Mouse (Mus musculus) kidney, postnatal 0 days (tissue): ENCODE measurements around the gene Eif2ak1. TPM values are rescaled to one million over a fixed set of nuclear protein-coding genes. Genes with fewer than 3 reads are reported as not detected.
A peak's percentile ranks its signal among the peaks of the same experiment; 100 is the strongest.

Source experiments
- ATAC-seq: fragments of 200-750 bp; cut with Nextera tagmentation; replicated peaks from 2 replicates; pipeline ENCODE4 v1.8.0; 2017; ENCODE audit warnings: low read depth, moderate number of reproducible peaks, moderate TSS enrichment, moderate library complexity; ENCODE audit not compliant: low FRiP score
- DNase-seq: peaks from one replicate; pipeline ENCODE4 v3.0.0-alpha.2; 2016; ENCODE audit warnings: low spot score
- H3K27ac ChIP-seq: fragments of 300-500 bp; sonication (generic); 2 replicates; pipeline ENCODE4 v1.5.1; 2014; ENCODE audit warnings: mild to moderate bottlenecking
- H3K27me3 ChIP-seq: fragments of 300-500 bp; sonication (generic); 2 replicates; pipeline ENCODE4 v1.6.1; 2014; ENCODE audit warnings: low read length, mixed read lengths; ENCODE audit not compliant: insufficient read depth
- H3K36me3 ChIP-seq: fragments of 300-500 bp; sonication (generic); 2 replicates; pipeline ENCODE4 v1.6.1; 2014; ENCODE audit warnings: low read length, mixed read lengths; ENCODE audit not compliant: insufficient read depth
- H3K4me1 ChIP-seq: fragments of 300-500 bp; sonication (generic); replicated peaks from 2 replicates; pipeline ENCODE4 v1.6.1; 2014; ENCODE audit warnings: antibody characterized with exemption, low read length, mixed read lengths; ENCODE audit not compliant: insufficient read depth
- H3K4me2 ChIP-seq: fragments of 300-500 bp; sonication (generic); 2 replicates; pipeline ENCODE4 v1.6.1; 2014; ENCODE audit warnings: mild to moderate bottlenecking, low read length, moderate library complexity, mixed read lengths
- H3K4me3 ChIP-seq: fragments of 300-500 bp; sonication (generic); replicated peaks from 2 replicates; pipeline ENCODE4 v1.5.1; 2014; ENCODE audit warnings: low read depth, low read length
- H3K9ac ChIP-seq: fragments of 300-500 bp; sonication (generic); 2 replicates; pipeline ENCODE4 v1.6.1; 2014; ENCODE audit warnings: low read depth, low read length
- H3K9me3 ChIP-seq: fragments of 300-500 bp; sonication (generic); replicated peaks from 2 replicates; pipeline ENCODE4 v1.6.1; 2016; ENCODE audit warnings: low read length, inconsistent platforms, mixed read lengths
- CTCF ChIP-seq: IDR thresholded peaks from 2 replicates; pipeline ENCODE4 v1.5.1; 2016; ENCODE audit warnings: antibody characterized with exemption, low read depth, mild to moderate bottlenecking, moderate library complexity
- WGBS: fragments of 180-500 bp; shearing (Covaris S2); extraction: QIAGEN DNeasy Blood & Tissue Kit; methylation state at CpG from one replicate; pipeline ENCODE4 v1.1.7; 2014; 5-methylcytosine and 5-hydroxymethylcytosine counted together
- polyA plus RNA-seq: library from polyadenylated mRNA; unstranded; fragments of >200 nt; fragmentation: Nextera tagmentation; extraction: Ambion mirVana; gene quantifications from 2 replicates; pipeline ENCODE4 v1.2.1, GENCODE M21; 2015

The Eif2ak1 gene
- polyA plus RNA-seq, 1 experiment from 2014 or later, result 32.4 TPM

DNA sequence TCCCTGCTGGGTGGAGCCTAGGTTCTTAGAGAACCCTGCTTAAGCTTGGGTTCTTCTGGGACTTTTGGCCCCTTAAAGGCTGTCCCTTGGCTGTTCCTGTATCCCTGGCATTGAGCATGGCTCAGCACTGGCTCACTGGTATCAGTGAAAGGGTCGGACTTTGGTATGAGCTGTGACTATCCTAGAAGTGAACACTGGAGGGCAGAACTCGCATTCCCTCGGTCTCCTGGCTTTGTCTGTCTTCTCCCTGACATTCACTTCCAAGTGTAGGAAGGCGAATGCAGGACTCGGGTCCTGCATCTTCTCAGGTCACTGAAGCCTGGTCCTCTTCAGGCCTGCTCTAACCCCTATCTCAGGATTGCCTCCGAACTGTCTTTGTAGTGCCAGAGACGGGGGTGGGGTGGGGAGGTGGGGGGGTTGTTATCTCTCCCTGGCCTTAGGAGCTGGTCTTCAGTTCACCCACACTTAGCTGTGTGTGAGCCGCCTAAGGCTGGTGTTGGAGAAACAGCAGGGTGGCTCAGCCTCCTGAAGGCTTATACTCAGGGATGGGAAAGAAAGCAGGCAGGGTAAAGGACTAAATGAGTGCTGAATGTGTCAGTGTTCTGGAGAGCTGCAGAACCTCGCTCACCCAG lies 74.8 kb downstream of the Eif2ak1 start:
- ATAC-seq, result no peak
- no peak for DNase-seq
- peak; percentile 48; the same call in 1 of the 2 replicates for TF ChIP-seq CTCF
- Histone ChIP-seq H3K4me1 (no peaks in the 10 kb centered on the region), H3K27me3 (no peaks in the 10 kb centered on the region), H3K4me3 (no peak overlapping the region), H3K27ac (no peak overlapping the region), H3K36me3 (peaks cover 40% of the 10 kb centered on the region), H3K9ac (no peak overlapping the region), H3K4me2 (no peak overlapping the region), H3K9me3 (no peaks in the 10 kb centered on the region)
- WGBS, result 76% methylated on average over 9 of the region's 9 CpGs

GRCm38 (mm10) chr5:143893396-143893795 lies 75.8 kb downstream of the Eif2ak1 start:
- no peak overlapping the region for H3K4me2 ChIP-seq
- no peaks in the 10 kb centered on the region for H3K27me3 ChIP-seq
- no peaks in the 10 kb centered on the region for H3K9me3 ChIP-seq
- DNase-seq (no peak), ATAC-seq (no peak)
- no peak overlapping the region for H3K9ac ChIP-seq
- no peaks in the 10 kb centered on the region for H3K4me1 ChIP-seq
- H3K36me3 ChIP-seq, result peaks cover 44% of the 10 kb centered on the region
- WGBS, result 53% methylated on average over 5 of the region's 5 CpGs
- no peak overlapping the region for H3K4me3 ChIP-seq
- no peak overlapping the region for H3K27ac ChIP-seq
- no peak for TF ChIP-seq CTCF

- H3K27ac ChIP-seq, result no peak within 1 kb of the TSS
- no peak for ATAC-seq
These were observed 80.2 kb downstream of the Eif2ak1 start, which contains the start of gene Ankrd61 for GRCm38 (mm10) chr5:143897635-143898330. TSS of gene Ankrd61 (minus strand) at chr5:143897685.

DNA sequence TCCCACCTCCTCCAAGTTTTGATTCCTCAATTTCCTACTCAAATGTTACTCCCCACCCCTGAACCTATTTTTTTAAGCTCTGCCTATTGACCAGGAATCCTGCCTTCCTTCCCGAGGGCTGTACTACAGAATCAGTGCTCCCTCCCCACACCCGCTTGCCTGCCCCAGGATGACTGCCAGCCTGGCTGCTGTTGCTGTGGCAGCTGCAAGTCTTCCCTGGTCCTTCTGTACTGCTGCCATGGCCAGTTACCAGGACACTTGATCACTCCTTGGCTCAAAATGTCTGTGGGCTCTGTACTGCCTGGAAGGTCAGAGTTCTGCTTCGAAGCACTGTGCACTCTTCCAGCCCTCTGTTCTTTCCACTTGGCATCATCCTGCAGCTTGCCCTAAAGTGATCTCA lies 84.5 kb downstream of the Eif2ak1 start:
- Histone ChIP-seq H3K9ac (no peak overlapping the region), H3K9me3 (no peaks in the 10 kb centered on the region), H3K27me3 (no peaks in the 10 kb centered on the region), H3K4me1 (no peaks in the 10 kb centered on the region), H3K4me3 (no peak overlapping the region), H3K27ac (no peak overlapping the region; the same call in 1 of the 2 replicates), H3K4me2 (no peak overlapping the region), H3K36me3 (peaks cover 63% of the 10 kb centered on the region)
- no peak for DNase-seq
- TF ChIP-seq CTCF, result no peak
- 64% methylated on average over 3 of the region's 3 CpGs for WGBS
- no peak for ATAC-seq

More at GRCm38 (mm10) chr5:143897635-143898330, 80.2 kb downstream of the Eif2ak1 start, which contains the start of gene Ankrd61:
- no peak within 1 kb of the TSS for H3K9ac ChIP-seq
- no peak within 1 kb of the TSS for H3K4me2 ChIP-seq
- WGBS, result 84% methylated on average over 14 of the region's 14 CpGs
- no peaks in the 10 kb centered on the region for H3K4me1 ChIP-seq
- H3K36me3 ChIP-seq, result peaks cover 46% of the 10 kb centered on the region
- DNase-seq, result no peak
- H3K27me3 ChIP-seq, result no peaks in the 10 kb centered on the region
- H3K4me3 ChIP-seq, result no peak within 1 kb of the TSS
- H3K9me3 ChIP-seq, result no peaks in the 10 kb centered on the region
- no peak for TF ChIP-seq CTCF

GRCm38 (mm10) chr5:143903813-143904212 lies 86.2 kb downstream of the Eif2ak1 start:
- H3K4me2 ChIP-seq, result no peak overlapping the region
- TF ChIP-seq CTCF, result no peak
- 86% methylated on average over 4 of the region's 4 CpGs for WGBS
- peaks cover 49% of the 10 kb centered on the region for H3K36me3 ChIP-seq
- H3K27me3 ChIP-seq, result no peaks in the 10 kb centered on the region
- H3K9me3 ChIP-seq, result no peaks in the 10 kb centered on the region
- no peak overlapping the region for H3K27ac ChIP-seq
- ATAC-seq (no peak), DNase-seq (no peak)
- no peak overlapping the region for H3K4me3 ChIP-seq
- H3K9ac ChIP-seq, result no peak overlapping the region
- no peaks in the 10 kb centered on the region for H3K4me1 ChIP-seq

DNA sequence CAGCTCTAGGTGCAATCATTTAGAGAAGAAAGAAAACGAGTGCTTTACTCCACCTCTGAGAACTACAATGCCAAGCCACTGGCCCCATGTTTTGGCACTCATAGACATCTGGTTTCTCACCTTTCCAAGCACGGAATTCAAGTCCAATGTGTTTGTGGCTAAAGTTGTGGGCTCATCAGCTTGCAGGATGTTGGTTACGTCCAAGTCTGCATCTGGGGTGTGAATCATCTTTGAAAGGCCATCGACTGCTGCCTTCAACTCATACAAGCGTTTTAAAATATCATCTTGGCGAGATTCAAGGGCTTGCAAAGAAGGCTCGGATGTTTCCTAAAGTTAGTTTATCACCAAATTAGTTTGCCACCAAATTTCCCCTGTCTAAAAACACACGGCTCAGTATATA lies 88.8 kb downstream of the Eif2ak1 start:
- H3K4me2 ChIP-seq, result no peak overlapping the region
- no peaks in the 10 kb centered on the region for H3K4me1 ChIP-seq
- 74% methylated on average over 8 of the region's 8 CpGs for WGBS
- no peak for TF ChIP-seq CTCF
- H3K27me3 ChIP-seq, result no peaks in the 10 kb centered on the region
- DNase-seq (no peak), ATAC-seq (no peak)
- no peak overlapping the region for H3K9ac ChIP-seq
- H3K27ac ChIP-seq, result no peak overlapping the region
- no peaks in the 10 kb centered on the region for H3K9me3 ChIP-seq
- H3K36me3 ChIP-seq, result peaks cover 32% of the 10 kb centered on the region
- H3K4me3 ChIP-seq, result no peak overlapping the region
